Mouse (Mus musculus) liver, postnatal 0 days (tissue): Measurements from ENCODE around the gene Ifi47.

Source experiments
- CTCF ChIP-seq: sonication (generic); IDR thresholded peaks from 2 replicates; pipeline ENCODE4 v1.5.1; 2016; ENCODE audit warnings: antibody characterized with exemption, low read depth
- EP300 ChIP-seq: IDR thresholded peaks from 2 replicates; pipeline ENCODE4 v1.6.1; 2016; ENCODE audit warnings: antibody characterized with exemption, low read depth, mild to moderate bottlenecking

DNA sequence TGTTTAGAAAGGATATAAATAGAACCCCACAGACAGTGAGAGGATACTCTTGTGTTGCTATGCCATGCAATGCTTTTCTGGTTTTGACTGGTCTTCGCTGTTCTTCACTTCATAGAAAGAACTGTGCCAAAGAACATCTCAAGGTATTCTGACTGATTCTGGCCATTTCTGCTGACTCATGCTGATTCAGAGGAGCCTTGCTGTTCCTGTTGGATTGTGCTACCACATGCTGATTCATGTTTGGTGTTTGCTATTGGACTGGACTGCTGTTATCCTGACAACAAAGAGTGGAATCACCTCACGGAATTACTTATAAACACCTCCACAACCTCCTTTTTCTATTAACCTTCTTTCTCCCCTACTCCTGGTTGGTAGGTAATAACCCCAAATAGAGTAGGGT lies 47.8 kb downstream of the Ifi47 start:
- TF ChIP-seq EP300 = 0 out of 2 replicates have a peak, but pooled peaks have one; percentile 32
- no peak for TF ChIP-seq CTCF
